Mouse (Mus musculus): Measurements from ENCODE around the gene Slc13a2. TPM values are rescaled to one million over a fixed set of nuclear protein-coding genes. Genes with fewer than 3 reads are reported as not detected.

Gene Slc13a2
- polyA plus RNA-seq, 1 experiment from 2014 or later: not detected

- Histone ChIP-seq H3K9me3 (no peaks in the 10 kb centered on the region), H3K4me2 (replicated peaks) (no peak overlapping the region), H3K4me3 (no peak overlapping the region), H3K36me3 (no peaks in the 10 kb centered on the region), H3K27me3 (0 out of 2 replicates have a peak, but pooled peaks cover 2% of the 10 kb centered on the region), H3K27ac (no peak overlapping the region), H3K9ac (no peak overlapping the region), H3K4me1 (peaks cover 13% of the 10 kb centered on the region)
- no peak for ATAC-seq (ENCODE audit: low FRiP score, low read depth)
- WGBS: 68% methylated on average over 7 of the region's 7 CpGs
These were observed 39.7 kb downstream of the Slc13a2 start for GRCm38 (mm10) chr11:78382286-78382685.

DNA sequence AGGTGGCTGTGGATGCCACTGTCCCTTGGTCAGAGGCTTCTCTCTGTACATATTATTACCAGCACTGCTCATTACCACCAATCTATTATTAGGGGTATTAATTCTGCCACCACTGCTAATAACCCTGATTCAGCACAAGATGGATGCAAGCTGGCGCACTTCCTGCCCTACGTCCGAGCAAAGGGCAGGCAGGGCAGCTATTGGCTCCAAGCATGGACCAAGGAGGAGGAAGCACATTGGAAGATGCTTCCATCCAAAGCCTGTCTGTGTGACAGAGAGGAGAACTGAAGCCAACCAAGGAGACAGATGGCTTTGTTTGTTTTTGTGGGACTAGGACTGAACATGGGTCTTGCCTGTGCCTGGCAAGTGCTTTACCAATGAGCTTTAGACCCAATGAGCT is 41.0 kb downstream of the Slc13a2 start:
- Histone ChIP-seq H3K27ac (no peak overlapping the region), H3K4me2 (replicated peaks) (no peak overlapping the region), H3K36me3 (no peaks in the 10 kb centered on the region), H3K4me1 (peaks cover 19% of the 10 kb centered on the region), H3K4me3 (no peak overlapping the region), H3K9ac (no peak overlapping the region), H3K27me3 (0 out of 2 replicates have a peak, but pooled peaks cover 2% of the 10 kb centered on the region), H3K9me3 (no peaks in the 10 kb centered on the region)
- 74% methylated on average over 3 of the region's 3 CpGs for WGBS
- ATAC-seq (ENCODE audit: low FRiP score, low read depth): no peak

- no peak for ATAC-seq (ENCODE audit: low FRiP score, low read depth)
- Histone ChIP-seq H3K27me3 (0 out of 2 replicates have a peak, but pooled peaks cover 2% of the 10 kb centered on the region), H3K27ac (no peak overlapping the region), H3K9ac (no peak overlapping the region), H3K4me3 (no peak overlapping the region), H3K36me3 (no peaks in the 10 kb centered on the region), H3K9me3 (no peaks in the 10 kb centered on the region), H3K4me1 (peaks cover 20% of the 10 kb centered on the region), H3K4me2 (replicated peaks) (no peak overlapping the region)
- 60% methylated on average over 4 of the region's 4 CpGs for WGBS
These were observed 41.7 kb downstream of the Slc13a2 start for GRCm38 (mm10) chr11:78380351-78380750.

DNA sequence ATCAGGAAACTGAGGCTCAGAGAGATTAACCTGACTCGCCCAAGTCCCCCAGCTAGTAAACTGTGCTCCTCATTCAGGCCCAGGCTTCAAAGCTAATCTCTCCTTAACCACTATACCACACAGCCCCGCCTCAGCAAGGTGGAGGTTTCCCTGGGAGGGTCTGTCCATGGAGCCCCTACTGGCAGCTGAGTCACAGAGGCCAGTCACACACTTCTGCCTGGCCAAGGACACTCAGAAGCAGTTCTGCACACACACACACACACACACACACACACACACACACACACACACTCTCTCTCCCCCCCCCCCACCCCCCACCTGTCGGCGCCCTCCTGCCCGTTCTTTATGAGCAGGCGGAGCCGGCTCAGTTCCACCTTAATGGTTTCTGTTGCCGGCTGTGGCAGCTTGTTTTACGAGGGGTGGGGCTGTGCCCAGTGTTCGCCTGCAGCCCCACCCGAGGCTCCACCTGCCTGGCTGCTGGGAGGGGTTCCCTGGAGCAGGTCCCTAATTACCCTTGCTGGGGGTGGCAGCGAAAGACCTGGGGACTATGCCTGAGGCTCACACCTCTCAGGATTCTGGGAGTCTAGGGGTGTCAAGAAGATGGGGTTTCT is 44.4 kb downstream of the Slc13a2 start:
- H3K27ac ChIP-seq: no peak overlapping the region
- 11% methylated on average over 11 of the region's 12 CpGs for WGBS
- H3K27me3 ChIP-seq: no peaks in the 10 kb centered on the region
- no peak overlapping the region for H3K4me3 ChIP-seq
- no peaks in the 10 kb centered on the region for H3K36me3 ChIP-seq
- ATAC-seq (ENCODE audit: low FRiP score, low read depth): no peak
- peaks cover 34% of the 10 kb centered on the region for H3K4me1 ChIP-seq
- no peak overlapping the region for H3K9ac ChIP-seq
- 0 out of 2 replicates have a peak overlapping the region, but pooled peaks have one; percentile 1 for H3K4me2 ChIP-seq (replicated peaks)
- H3K9me3 ChIP-seq: no peaks in the 10 kb centered on the region

- Histone ChIP-seq H3K4me1 (peaks cover 30% of the 10 kb centered on the region), H3K27ac (no peak overlapping the region), H3K4me2 (replicated peaks) (no peak overlapping the region), H3K36me3 (no peaks in the 10 kb centered on the region), H3K27me3 (no peaks in the 10 kb centered on the region), H3K9me3 (no peaks in the 10 kb centered on the region), H3K9ac (no peak overlapping the region), H3K4me3 (no peak overlapping the region)
- ATAC-seq (ENCODE audit: low FRiP score, low read depth): 0 out of 2 replicates have a peak, but pooled peaks have one; percentile 24
- WGBS: 61% methylated on average over 8 of the region's 8 CpGs
These were observed 47.9 kb downstream of the Slc13a2 start for GRCm38 (mm10) chr11:78374147-78374546.

GRCm38 (mm10) chr11:78372610-78373009 is 49.4 kb downstream of the Slc13a2 start:
- WGBS: 65% methylated on average over 7 of the region's 7 CpGs
- H3K36me3 ChIP-seq: no peaks in the 10 kb centered on the region
- no peaks in the 10 kb centered on the region for H3K27me3 ChIP-seq
- H3K4me2 ChIP-seq (replicated peaks): no peak overlapping the region
- peaks cover 25% of the 10 kb centered on the region for H3K4me1 ChIP-seq
- H3K9ac ChIP-seq: no peak overlapping the region
- no peak overlapping the region for H3K27ac ChIP-seq
- H3K9me3 ChIP-seq: no peaks in the 10 kb centered on the region
- no peak overlapping the region for H3K4me3 ChIP-seq
- no peak for ATAC-seq (ENCODE audit: low FRiP score, low read depth)

GRCm38 (mm10) chr11:78372166-78372565 is 49.9 kb downstream of the Slc13a2 start:
- Histone ChIP-seq H3K4me1 (peaks cover 21% of the 10 kb centered on the region), H3K36me3 (no peaks in the 10 kb centered on the region), H3K9me3 (no peaks in the 10 kb centered on the region), H3K27me3 (no peaks in the 10 kb centered on the region), H3K4me3 (no peak overlapping the region), H3K27ac (no peak overlapping the region), H3K4me2 (replicated peaks) (no peak overlapping the region), H3K9ac (no peak overlapping the region)
- ATAC-seq (ENCODE audit: low FRiP score, low read depth): no peak
- 81% methylated on average over 3 of the region's 3 CpGs for WGBS

DNA sequence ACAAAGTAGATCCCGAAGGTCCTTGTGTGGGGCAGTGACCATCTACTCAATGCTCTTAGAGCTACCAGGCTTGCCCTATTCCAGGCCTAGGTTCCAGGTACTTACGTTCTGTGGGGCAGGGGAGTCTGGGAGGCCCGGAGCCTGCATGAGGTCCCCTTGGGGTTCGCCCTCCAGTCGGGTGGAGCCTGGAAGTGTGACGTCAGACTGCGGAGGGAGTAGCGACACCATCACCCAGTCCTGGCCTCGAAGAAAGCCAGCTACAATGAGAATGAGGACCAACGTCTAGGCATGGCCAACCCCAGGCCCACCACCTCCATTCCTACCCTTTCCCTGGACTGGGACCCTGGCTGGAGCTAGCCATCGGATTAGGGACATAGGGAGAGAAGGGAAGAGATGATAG is 50.3 kb downstream of the Slc13a2 start:
- no peak for ATAC-seq (ENCODE audit: low FRiP score, low read depth)
- Histone ChIP-seq H3K36me3 (no peaks in the 10 kb centered on the region), H3K27me3 (no peaks in the 10 kb centered on the region), H3K4me2 (replicated peaks) (no peak overlapping the region), H3K9me3 (no peaks in the 10 kb centered on the region), H3K27ac (no peak overlapping the region), H3K4me3 (no peak overlapping the region), H3K9ac (no peak overlapping the region), H3K4me1 (peaks cover 16% of the 10 kb centered on the region)
- WGBS: 91% methylated on average over 11 of the region's 11 CpGs

DNA sequence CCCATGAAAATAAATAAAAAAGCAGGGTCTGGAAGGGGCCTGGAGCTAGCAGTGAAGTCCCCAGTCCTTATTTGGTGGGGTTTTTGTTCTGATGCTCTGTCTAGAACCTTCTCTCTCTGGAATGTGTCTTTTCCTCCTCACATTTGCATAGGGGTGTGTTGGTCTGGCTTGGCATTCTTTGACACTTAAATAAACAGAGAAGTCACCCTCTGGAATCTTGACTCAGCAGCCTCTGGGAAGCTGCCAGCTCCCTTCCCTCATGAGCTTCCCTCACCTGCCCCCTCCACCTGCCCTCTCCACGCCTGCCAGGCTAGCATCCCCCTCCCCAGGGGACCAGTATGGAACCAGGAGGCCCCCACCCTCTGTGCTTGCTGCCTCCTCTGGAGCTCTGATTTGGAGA is 51.6 kb downstream of the Slc13a2 start:
- no peak for ATAC-seq (ENCODE audit: low FRiP score, low read depth)

GRCm38 (mm10) chr11:78367456-78368225 is 54.4 kb downstream of the Slc13a2 start:
- Histone ChIP-seq H3K4me3 (no peak overlapping the region), H3K27me3 (no peaks in the 10 kb centered on the region), H3K4me1 (peaks cover 19% of the 10 kb centered on the region), H3K9me3 (no peaks in the 10 kb centered on the region), H3K36me3 (no peaks in the 10 kb centered on the region), H3K9ac (no peak overlapping the region), H3K4me2 (replicated peaks) (no peak overlapping the region), H3K27ac (no peak overlapping the region)
- 83% methylated on average over 15 of the region's 15 CpGs for WGBS
- no peak for ATAC-seq (ENCODE audit: low FRiP score, low read depth)

More for the DNA sequence above, 51.6 kb downstream of the Slc13a2 start:
- Histone ChIP-seq H3K9me3 (no peaks in the 10 kb centered on the region), H3K4me3 (no peak overlapping the region), H3K4me2 (replicated peaks) (no peak overlapping the region), H3K27me3 (no peaks in the 10 kb centered on the region), H3K9ac (no peak overlapping the region), H3K36me3 (no peaks in the 10 kb centered on the region), H3K4me1 (peaks cover 15% of the 10 kb centered on the region), H3K27ac (no peak overlapping the region)
- 45% methylated on average over 1 of the region's 1 CpGs for WGBS

- H3K36me3 ChIP-seq: no peaks in the 10 kb centered on the region
- no peak overlapping the region for H3K27ac ChIP-seq
- 23% methylated on average over 8 of the region's 8 CpGs for WGBS
- no peak overlapping the region for H3K4me3 ChIP-seq
- H3K4me1 ChIP-seq: peaks cover 22% of the 10 kb centered on the region
- H3K4me2 ChIP-seq (replicated peaks): no peak overlapping the region
- H3K9ac ChIP-seq: no peak overlapping the region
- H3K27me3 ChIP-seq: no peaks in the 10 kb centered on the region
- ATAC-seq (ENCODE audit: low FRiP score, low read depth): no peak
- no peaks in the 10 kb centered on the region for H3K9me3 ChIP-seq
These were observed 57.9 kb downstream of the Slc13a2 start for GRCm38 (mm10) chr11:78364103-78364502.

DNA sequence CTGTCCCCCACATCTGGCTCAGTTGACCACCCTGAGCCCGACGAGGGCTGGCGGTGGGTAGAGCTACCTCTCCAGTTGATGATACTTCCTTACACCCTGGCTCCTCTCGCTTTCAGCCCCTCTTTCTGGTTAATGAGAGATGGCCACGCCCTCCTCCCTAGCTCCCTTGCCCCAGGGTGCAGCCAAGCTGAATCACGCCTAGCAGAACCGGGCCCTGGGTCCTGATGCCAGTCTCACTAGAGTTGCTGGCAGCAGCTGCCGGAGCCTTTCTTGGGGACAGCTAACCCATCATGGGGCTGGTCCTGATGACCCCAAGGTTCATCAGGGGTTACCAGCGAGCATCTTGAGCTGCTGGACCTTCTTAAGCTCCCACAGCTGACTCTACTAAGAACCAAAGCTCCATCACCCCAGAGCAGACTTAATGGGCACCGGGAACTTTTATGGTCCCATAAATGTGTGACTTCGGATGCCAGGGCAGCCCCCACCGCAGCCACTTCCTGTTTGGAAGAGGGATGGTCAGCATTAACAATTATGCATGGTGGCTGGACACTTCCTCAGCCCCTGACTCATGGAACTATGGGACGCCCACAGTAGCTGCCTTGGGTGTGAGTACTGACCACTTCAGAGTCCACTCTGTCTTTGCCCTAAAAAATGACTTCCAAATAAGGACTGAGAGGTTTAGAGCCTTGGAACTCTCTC is 58.6 kb downstream of the Slc13a2 start:
- no peak for ATAC-seq (ENCODE audit: low FRiP score, low read depth)
- Histone ChIP-seq H3K4me3 (no peak overlapping the region), H3K4me2 (replicated peaks) (no peak overlapping the region), H3K36me3 (no peaks in the 10 kb centered on the region), H3K27ac (no peak overlapping the region), H3K9me3 (no peaks in the 10 kb centered on the region), H3K4me1 (peaks cover 22% of the 10 kb centered on the region), H3K27me3 (no peaks in the 10 kb centered on the region), H3K9ac (no peak overlapping the region)
- WGBS: 47% methylated on average over 13 of the region's 13 CpGs
